Mouse (Mus musculus): ENCODE data around the gene Nppb.

The Nppb gene

GRCm38 (mm10) chr4:147985205-147986132 lies at the start of gene Nppb:
Gene Nppb (plus strand): TSS chr4:147985788.
- DNase-seq = peak in 1 of 2 experiments; percentile 61

DNA sequence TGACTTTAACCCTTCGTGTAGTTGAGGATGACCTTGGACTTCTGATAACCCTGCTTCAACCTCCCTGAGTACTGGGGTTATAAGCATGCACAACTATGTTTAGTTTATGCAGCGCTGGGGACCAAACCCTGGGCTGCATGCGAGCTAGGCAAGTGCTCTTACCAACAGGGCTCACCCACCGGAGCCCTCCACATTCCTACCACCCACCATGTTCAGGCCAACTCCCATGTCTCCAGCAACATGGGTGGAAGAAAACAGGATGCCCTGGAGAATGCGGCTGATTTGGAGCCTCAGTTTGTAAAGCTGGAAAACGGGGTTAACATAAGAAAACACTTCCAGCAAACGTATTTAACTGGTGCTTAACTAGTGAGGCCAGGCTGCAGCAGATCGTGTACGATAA lies 49.7 kb upstream of the Nppb start:
- DNase-seq = no peak

DNA sequence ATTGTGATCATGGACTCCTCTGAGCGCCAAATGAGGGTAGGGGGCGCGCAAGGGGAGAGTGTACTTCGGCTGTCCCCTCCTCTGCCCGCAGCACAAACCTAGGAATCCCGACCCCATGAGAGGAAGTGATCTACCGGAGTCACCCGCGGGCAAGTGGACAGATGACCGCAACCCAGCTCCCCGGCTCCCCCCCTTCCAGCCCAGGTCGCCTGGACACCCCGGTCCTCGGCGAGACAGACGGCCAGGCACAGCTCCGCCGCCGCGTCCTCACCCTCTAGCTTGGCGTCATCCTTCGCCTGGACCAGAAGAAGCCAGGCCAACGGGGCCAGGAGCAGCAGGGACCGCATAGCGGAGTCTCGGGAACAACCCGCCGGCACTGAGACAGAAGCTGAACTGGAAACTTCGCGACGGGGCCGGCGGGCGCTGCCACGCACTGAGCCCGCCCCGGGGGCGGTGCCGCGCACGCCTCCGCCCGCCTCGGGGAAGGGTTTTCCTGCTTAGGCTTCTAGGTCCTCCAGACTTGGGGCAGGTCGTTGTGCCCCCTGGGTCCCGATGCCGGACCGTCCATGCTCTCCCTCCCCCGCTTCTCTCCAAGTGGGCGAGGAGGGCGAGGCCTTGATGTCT lies 49.1 kb upstream of the Nppb start, which contains the start of gene Plod1:
Plod1 (minus strand) TSS at position 437 of the 624 bp plus-strand sequence.
- DNase-seq = peak; percentile 82 to 87

- no peak for DNase-seq
These were observed 48.6 kb upstream of the Nppb start for GRCm38 (mm10) chr4:147937021-147937420.

GRCm38 (mm10) chr4:147937486-147937885 lies 48.1 kb upstream of the Nppb start:
- no peak for DNase-seq

DNA sequence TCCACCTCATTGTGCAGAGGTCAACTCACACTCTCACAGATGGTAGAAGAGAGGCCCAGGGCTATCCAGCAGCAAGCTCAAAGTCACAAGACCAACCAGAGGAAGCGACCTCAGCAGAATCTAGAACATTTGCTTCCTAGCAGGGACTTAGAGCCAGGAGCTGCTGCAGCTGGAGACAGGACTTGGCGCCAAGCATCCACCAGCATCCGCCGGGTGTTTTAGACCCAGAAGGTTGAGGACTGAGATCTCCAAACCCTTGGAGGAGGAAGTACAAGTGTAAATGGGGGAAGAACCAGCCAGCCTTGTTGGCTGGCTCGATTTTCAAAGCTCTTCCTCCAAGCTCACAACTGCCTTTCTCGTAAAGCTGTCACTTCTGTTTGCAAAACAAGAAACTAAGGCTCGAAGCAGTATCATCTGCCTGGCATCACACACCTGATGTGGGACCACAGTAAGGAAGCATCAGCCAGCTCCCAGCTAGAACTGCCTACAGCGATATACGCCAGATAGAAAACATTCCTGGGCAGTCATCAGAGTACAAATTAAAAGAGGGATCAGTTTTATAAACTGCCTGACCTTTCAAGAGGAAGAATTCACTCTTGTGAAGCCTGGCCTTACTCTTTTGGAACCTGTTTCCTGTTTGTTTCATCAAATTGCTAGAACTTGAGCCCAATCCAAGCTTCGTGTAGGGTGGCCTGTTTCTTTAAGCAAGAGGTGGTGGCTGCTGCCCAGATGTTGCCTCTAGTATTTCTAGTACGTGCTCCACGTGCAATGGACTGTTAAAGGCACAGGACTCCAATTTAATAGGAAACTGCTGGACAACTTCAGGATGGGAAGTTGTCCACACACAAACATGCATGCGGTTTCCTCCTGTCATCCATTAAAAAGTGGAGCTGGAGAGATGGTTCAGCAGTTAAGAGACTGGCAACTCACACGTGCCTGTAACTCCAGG lies 47.2 kb upstream of the Nppb start:
- peak; percentile 63 to 67 for DNase-seq

GRCm38 (mm10) chr4:147940111-147940510 lies 45.5 kb upstream of the Nppb start:
- DNase-seq = peak in 1 of 2 experiments; percentile 32

- DNase-seq = peak; percentile 82 to 84
These were observed 45.0 kb upstream of the Nppb start, which contains the start of gene 2510039O18Rik for GRCm38 (mm10) chr4:147940576-147941044. Gene 2510039O18Rik (plus strand): TSS chr4:147940895.

DNA sequence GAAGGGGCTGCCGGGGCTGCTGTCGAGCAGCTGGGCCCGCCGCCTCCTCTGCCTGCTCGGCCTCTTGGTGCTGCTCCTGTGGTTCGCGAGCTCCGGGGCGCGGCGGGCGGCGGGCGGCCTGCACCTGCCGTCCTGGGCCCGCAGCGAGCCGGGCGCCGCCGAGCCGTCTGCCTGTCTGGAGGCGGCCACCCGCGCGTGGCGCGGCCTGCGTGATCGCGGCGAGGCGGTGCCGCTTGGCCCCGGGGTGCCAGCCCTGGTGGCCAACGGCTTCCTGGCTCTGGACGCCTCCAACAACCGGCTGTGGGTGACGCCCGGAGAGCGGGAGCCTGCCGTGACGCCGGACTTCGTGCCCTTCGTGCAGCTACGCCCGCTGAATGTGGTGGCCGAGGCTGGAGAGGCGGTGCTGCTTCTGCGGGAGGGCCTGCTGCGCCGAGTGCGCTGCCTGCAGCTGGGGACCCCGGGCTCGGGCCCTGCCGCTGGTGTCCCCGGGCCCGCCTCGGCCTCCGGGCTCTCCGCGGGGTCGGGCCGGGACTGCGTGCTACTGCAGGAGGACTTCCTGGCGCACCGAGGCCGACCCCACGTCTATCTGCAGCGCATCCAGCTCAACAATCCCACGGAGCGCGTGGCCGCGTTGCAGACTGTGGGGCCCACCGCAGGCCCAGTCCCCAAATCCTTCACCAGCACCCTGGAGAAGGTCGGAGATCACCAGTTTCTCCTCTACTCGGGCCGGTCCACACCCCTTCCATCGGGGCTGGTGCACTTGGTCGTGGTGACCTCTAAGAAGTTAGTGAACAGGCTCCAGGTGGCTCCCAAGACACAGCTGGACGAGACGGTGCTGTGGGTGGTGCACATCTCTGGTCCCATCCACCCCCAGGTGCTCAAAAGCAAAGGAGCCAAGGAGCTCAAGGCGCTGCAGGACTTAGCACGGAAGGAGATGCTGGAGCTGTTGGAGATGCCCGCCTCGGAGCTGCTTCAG lies 44.3 kb upstream of the Nppb start:
- peak; percentile 28 to 29 for DNase-seq

- DNase-seq = peak; percentile 61
These were observed 42.6 kb upstream of the Nppb start for GRCm38 (mm10) chr4:147943005-147943404.

DNA sequence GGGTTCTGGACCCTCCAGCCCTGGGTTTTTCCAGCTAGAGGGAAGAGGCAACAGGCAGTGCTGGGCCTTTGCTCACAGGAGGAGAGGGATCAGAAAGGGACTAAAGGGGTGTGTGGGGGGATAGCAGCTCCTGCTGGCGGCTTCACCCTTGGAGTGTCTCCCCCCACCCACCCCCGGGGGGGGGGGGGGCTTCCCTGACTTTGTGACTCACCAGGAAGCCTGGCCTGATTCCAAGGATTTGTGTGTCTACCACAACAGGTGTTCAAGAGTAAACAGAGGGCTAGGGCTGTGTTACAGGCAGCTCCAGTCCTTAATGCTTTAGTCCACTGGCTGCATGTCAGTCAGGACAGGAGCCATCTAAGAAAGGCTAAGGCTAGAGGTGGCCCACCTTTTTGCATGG lies 38.1 kb upstream of the Nppb start:
- no peak for DNase-seq

DNA sequence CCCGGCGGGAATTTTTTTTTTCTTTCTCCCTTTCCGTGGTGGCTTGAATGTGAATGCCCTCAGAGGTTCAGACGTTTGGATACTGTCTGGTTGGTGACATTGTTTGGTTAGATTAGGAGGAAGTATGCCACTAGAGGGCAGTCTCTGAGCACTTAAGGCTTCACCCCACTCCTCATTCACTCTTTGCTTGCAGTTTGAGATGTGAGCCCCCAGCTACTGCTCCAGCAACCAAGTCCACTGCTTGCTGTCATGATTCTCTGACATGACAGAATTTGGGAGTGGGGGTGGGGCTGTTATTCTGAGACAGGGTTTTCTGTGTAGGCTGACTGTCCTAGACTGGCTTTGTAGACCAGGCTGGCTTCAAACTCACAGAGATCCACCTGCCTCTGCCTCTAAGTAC lies 32.0 kb upstream of the Nppb start:
- DNase-seq = peak in 1 of 2 experiments; percentile 37

GRCm38 (mm10) chr4:147957141-147957540 lies 28.4 kb upstream of the Nppb start:
- no peak for DNase-seq

- DNase-seq = peak; percentile 55 to 82
These were observed 25.4 kb upstream of the Nppb start for GRCm38 (mm10) chr4:147959881-147960831.

- DNase-seq = no peak
These were observed 22.8 kb upstream of the Nppb start for GRCm38 (mm10) chr4:147962781-147963180.

DNA sequence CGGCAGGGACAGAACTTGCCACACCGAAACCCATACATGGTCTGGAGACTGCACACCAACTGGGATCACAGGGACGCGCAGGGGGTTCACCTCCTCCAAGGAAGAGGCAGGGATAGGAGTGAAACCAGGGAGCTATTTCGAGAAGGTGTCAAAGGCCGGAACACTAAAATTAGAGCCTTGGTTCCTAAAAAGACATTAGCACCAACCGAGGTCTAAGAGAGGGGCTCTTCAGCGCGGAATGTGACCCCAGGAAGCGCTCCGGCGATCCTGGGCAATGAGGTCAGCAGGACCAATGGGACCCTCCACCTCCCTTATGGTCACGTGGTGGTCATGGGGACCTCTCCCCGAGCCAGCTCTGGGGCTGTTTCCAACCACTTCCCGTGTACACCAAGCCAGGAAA lies 22.0 kb upstream of the Nppb start:
- DNase-seq = no peak

DNA sequence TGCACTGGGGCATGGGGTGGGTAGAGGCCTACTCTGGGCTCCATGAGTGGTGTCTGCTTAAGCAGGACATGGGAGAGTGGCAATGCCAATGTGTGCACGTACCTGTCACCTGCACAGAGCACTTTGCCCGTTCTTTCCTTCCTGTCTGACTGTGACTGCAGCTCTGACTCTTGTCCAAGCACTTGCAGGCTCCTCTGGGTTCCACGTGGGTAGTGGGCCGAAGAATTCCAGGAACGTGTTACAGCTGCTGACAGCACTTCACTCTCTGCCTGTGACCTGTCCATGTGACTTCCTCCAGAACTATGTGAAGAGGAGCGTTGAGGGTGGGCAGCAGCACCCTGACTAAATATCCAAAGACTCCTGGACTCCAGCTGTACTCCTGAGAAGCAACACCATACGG lies 19.9 kb upstream of the Nppb start:
- peak; percentile 66 to 70 for DNase-seq

- no peak for DNase-seq
These were observed 16.8 kb upstream of the Nppb start for GRCm38 (mm10) chr4:147968816-147969215.

GRCm38 (mm10) chr4:147969337-147969736 lies 16.3 kb upstream of the Nppb start:
- DNase-seq = no peak

DNA sequence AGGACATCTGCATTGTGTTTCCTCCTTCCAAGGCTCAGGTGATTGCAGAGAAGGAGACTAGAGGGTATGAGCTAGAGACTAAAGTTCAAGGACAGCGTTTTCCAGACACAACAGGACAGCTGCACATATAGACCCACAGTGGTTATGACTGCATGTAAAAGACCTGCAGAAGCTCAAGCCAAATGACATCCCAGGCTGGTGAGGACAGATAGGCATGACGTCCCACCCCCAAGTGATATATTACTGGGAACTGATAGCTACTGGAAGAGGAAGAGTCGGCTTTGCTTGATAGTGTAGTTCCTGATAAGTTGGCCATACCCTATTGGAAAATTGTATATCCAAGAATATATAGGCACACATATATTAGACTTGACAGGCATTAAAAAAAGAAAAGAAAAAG lies 9.4 kb upstream of the Nppb start:
- no peak for DNase-seq
